Mouse (Mus musculus): Measurements from ENCODE around the gene Hcrtr1. TPM values are rescaled to one million over a fixed set of nuclear protein-coding genes. Genes with fewer than 3 reads are reported as not detected.

The Hcrtr1 gene
- total RNA-seq, 2 experiments from 2014 or later, result 1.6 to 2.3 TPM

Other genes starting within 250 kb of the Hcrtr1 start
- gene Spocd1, start 210.1 kb downstream of the Hcrtr1 start, total RNA-seq (2021), result under 1 TPM; 0.37 to 0.41 TPM
- gene Adgrb2, start 154.5 kb downstream of the Hcrtr1 start, total RNA-seq (2021), result 100 to 1,000 TPM; 515 to 540 TPM
- 10 to 100 TPM; 11.3 to 12.2 TPM for gene Col16a1, start 91.5 kb downstream of the Hcrtr1 start, total RNA-seq (2021)
- gene Pef1, start 36.8 kb downstream of the Hcrtr1 start, total RNA-seq (2021), result 10 to 100 TPM; 71.9 to 72.0 TPM
- 10 to 100 TPM; 12.5 to 15.9 TPM for gene Tinagl1, start 35.8 kb upstream of the Hcrtr1 start, total RNA-seq (2021)
- not detected for gene Gm853, start 83.0 kb upstream of the Hcrtr1 start, total RNA-seq (2021)
- gene Serinc2, start 139.8 kb upstream of the Hcrtr1 start, total RNA-seq (2021), result 10 to 100 TPM in 1 of 2 experiments, 1 to 10 TPM in 1; 9.4 to 11.2 TPM
- 100 to 1,000 TPM in 1 of 2 experiments, 10 to 100 TPM in 1; 91.8 to 107 TPM for gene Fabp3, start 169.2 kb upstream of the Hcrtr1 start, total RNA-seq (2021)
- 1 to 10 TPM in 1 of 2 experiments, under 1 TPM in 1; 0.69 to 2.4 TPM for gene Gm10570, start 169.3 kb upstream of the Hcrtr1 start, total RNA-seq (2021)
- gene Zcchc17, start 220.6 kb upstream of the Hcrtr1 start, total RNA-seq (2021), result 10 to 100 TPM; 66.7 to 72.6 TPM
- 10 to 100 TPM; 31.2 to 32.6 TPM for gene Snrnp40, start 220.8 kb upstream of the Hcrtr1 start, total RNA-seq (2021)